Mouse (Mus musculus) fat pad, adult 2 months (tissue): ENCODE results near the gene Srp54c.
"Not testable (repeated sequence)": the region's sequence is repeated elsewhere in the genome, so short reads cannot be mapped to it uniquely, and the experiment has no call there.

Experiments
- DNase-seq: peaks from one replicate; pipeline ENCODE4 v3.0.0-alpha.2; 2011; ENCODE audit warnings: low read depth, low spot score; ENCODE audit errors: extremely low read depth

The Srp54c gene

DNA sequence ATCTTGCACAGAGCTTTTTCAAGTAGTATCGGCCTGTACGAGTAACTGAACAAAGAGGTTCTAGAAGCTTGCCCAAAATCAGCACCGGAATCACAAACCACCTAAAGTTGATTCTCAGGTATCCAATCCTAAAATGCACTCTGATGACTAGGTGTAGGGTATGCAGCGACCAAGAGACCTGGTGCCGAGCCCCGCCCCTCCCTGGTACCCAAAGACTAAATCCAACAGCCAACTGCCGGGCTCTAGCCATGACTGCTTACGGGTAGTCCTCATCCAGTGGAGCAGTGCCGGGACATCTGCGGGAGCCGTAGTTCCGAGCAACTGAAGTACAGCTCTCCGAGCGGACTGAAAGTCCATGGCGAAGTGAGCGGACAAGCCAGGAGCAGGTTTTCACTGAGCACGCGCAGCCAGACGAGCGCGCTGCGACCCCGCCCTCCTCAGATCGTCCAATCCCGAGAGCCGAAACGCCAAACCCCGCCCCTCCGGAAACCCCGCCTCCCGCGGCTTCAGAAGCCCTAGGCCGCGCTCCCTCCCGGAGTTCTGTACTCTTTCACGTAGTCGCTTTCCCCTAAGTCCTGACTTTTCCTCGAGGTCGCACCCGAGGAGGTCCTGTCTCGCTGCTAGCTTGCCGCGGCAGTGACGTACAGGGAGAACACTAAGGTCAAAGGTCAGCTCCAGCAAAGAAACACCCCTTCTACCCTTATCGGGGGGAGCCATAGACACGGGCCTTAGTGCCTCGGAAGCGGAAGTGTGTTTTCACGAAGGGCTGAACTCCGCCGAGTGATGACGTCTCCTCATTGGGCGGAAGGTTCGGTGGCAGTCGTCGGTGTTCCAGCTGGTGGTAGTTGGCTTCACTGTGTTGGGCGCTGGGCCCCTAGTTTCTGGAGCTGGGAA lies at the start of gene Srp54c:
Srp54c (plus strand) TSS at position 543 of the 894 bp plus-strand sequence.
- DNase-seq, result not testable (repeated sequence)

DNA sequence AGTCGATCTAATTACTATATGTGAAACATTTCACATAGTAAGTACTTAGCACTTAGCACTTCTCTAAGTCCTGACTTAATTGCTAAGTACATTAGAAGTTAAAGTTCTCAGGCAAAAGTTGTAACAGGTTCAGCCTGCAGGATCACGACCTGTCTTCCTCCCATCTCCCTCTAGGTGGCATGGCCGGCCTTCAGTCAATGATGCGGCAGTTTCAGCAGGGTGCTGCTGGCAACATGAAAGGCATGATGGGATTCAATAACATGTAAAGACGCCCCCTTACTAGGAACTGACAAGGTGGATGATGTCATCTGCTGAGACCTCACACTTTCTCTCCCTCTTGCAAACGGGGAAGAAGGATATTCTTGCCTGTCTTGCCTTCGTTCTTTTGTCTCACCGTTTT lies 42.3 kb upstream of the Srp54c start:
- not testable (repeated sequence) for DNase-seq

DNA sequence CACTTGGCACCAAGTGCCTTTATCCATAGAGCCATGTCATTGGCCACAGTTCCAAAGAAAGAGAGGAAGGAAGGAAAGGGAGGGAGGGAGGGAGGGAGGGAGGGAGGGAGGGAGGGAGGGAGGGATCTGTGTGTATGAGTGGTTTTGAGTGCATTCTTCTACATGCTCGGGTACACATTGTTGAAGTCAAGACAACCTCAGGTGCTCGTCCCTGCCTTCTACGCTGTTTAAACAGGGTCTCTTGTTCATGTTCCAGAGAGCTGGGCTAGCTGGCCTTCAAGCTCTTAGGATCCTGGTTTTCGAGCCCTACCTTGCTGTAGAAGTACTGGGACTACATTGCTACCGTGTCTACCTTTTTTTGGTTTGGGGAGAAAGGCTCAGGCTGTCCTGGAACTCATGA lies 40.8 kb upstream of the Srp54c start:
- not testable (repeated sequence) for DNase-seq

DNA sequence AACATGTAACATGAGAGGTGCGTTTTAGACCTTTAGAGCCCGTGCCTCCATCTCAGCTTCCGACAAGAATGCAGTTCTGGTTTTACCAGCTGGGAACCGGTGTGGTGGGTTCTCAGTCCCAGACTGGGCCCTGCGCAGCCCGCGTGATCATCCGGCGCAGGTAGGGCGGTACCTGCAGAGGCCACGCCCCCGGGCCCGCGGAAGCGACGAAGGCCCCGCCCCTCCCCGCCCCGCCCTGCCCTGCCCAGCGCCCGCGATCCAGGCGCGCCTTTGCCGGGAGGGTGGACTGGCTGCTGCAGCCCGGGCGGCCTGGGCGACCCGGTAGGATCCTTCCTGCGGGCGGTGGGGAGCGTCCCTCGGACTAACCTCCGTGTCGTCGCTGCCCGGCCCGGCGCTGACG lies 30.7 kb upstream of the Srp54c start, which contains the start of gene 1700047I17Rik2:
1700047I17Rik2 (plus strand) TSS at position 287 of the 400 bp plus-strand sequence.
- not testable (repeated sequence) for DNase-seq

DNA sequence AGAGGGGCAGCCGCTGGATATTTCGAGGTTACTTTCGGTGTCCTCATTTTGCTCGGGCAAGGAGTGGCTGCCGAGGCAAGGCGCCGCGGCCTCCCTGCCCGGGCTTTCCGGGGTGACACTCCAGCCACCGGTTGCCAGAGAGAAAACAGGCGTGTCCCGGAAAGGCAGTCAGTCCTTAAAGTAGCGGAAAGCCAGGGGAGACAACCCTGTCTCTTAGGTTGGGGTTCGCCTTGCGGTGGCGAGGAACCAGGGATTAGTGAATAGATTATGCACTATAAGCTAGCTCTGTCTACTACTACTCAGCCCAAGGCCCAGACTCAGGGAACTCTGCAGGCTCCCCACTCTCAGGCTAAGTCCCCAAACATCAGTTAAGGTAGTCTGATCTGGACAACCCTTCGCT lies 30.2 kb upstream of the Srp54c start:
- not testable (repeated sequence) for DNase-seq

DNA sequence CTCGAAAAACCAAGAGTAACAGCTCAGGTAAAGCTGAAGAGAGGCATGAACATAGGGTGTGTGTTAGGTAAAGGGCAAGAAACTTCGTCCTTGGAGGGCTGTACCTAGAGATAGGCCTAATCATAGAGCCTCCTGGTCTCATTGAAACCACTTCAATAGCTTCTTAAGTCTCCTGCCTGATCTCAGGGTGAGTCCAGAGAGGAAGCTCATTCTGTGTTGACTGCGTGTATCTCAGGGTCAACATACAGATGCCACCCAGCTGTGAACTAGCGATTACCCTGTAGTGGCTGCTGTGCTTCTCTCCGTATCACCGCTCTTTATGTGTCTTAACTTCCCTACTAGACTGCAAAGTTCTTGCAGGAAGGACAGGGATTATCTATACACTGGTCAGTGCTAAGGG lies 17.0 kb upstream of the Srp54c start:
- DNase-seq, result not testable (repeated sequence)

DNA sequence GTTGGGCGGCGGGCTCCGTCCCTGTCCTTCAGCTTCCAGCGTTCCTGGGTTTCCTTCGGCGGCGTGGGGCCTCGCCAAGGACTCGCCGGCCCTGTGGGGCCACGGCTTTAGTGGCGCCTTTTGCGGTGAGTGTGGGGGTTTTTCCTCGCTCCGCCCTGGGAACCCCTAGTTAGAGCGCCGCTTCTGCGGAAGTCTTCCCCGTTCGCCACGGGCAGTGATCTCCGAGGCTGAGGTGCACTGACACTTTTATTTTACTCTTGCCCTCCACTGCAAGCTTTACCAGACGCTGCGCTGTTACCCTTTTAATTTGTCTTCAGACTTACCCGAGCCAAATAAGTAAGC lies 523 bp downstream of the Srp54c start:
- not testable (repeated sequence) for DNase-seq

DNA sequence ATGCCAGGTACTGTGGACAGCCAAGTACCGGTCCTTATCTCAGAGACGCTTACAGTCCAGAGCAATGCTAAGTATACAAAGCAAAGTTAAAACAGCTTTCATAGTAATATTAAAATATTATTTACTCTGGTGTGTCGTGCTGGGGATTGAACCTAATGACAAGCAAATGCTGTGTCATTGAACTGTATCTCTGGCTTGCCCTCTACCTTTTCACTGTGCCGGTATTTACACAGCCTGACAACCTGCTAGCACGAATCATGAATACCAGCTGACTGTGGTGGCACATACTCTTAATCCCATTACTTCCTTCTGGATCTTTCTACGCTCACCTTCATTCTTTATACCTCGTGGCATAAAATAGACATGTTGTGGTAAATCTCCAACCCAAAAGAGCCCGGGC lies 12.3 kb downstream of the Srp54c start:
- DNase-seq, result not testable (repeated sequence)

DNA sequence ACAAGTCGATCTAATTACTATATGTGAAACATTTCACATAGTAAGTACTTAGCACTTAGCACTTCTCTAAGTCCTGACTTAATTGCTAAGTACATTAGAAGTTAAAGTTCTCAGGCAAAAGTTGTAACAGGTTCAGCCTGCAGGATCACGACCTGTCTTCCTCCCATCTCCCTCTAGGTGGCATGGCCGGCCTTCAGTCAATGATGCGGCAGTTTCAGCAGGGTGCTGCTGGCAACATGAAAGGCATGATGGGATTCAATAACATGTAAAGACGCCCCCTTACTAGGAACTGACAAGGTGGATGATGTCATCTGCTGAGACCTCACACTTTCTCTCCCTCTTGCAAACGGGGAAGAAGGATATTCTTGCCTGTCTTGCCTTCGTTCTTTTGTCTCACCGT lies 32.0 kb downstream of the Srp54c start:
- DNase-seq, result not testable (repeated sequence)

DNA sequence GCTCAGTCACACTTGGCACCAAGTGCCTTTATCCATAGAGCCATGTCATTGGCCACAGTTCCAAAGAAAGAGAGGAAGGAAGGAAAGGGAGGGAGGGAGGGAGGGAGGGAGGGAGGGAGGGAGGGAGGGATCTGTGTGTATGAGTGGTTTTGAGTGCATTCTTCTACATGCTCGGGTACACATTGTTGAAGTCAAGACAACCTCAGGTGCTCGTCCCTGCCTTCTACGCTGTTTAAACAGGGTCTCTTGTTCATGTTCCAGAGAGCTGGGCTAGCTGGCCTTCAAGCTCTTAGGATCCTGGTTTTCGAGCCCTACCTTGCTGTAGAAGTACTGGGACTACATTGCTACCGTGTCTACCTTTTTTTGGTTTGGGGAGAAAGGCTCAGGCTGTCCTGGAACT lies 33.4 kb downstream of the Srp54c start:
- DNase-seq, result not testable (repeated sequence)

DNA sequence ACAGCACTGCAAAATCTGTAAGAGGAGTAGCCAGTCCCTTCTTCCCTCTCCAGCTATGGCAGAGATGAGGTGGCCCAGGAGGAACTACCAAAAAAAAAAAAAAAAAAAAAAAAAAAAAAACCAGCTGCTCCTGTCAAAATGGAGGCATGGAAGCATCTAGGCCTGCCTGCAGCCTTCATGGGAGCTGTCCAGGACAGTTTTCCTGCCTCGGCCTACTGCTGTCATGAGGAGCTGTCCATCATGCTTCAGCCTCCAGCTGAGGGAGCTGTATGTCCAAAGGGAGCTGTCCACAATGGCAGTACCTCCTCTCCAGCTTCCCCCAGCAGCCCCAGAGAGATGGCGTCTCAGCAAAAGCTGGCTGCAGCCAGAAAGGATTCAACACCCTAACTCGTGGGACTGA lies 42.3 kb downstream of the Srp54c start:
- no peak for DNase-seq

DNA sequence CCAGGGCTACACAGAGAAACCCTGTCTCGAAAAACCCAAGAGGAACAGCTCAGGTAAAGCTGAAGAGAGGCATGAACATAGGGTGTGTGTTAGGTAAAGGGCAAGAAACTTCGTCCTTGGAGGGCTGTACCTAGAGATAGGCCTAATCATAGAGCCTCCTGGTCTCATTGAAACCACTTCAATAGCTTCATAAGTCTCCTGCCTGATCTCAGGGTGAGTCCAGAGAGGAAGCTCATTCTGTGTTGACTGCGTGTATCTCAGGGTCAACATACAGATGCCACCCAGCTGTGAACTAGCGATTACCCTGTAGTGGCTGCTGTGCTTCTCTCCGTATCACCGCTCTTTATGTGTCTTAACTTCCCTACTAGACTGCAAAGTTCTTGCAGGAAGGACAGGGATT lies 47.6 kb downstream of the Srp54c start:
- DNase-seq, result not testable (repeated sequence)

DNA sequence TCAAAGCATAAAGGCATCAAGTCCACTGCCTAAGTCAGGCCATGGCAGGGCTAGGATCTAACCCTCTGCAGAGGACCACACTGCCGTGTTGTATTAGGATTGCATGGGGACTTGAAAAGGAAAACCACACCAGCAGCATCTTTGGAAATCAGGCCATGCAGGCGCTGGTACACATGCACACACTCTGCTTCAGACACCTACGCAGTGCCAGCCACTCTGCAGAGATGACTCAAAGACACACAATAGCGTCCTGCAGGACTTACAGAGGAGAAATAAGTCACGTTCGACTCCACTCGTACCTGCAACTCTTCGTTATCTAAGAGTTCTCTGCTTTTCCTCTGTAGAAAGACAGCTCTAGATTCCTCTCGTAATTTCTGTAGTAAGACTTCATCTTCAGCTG lies 68.1 kb downstream of the Srp54c start:
- no peak for DNase-seq

DNA sequence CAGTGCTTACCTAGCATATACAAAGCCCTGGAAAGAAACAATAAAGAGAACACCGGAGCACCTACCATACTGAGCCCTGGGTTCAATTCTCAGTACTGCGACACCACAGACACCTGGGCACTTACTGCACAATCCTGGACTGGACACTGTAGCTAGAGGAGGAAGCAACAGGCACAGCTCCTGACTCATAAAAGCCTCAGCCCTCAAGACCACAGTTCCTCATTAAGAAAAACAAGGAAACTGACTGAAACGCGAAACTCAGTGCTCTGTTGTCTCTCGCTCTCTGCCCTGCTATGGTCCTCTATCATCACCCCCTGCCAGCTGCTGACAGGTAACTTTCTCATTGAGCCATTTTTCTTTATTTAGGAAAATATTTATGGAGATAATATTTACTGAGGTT lies 69.4 kb downstream of the Srp54c start, which contains the start of gene 1110008L16Rik:
1110008L16Rik (plus strand) TSS at position 242 of the 400 bp plus-strand sequence.
- DNase-seq, result no peak

DNA sequence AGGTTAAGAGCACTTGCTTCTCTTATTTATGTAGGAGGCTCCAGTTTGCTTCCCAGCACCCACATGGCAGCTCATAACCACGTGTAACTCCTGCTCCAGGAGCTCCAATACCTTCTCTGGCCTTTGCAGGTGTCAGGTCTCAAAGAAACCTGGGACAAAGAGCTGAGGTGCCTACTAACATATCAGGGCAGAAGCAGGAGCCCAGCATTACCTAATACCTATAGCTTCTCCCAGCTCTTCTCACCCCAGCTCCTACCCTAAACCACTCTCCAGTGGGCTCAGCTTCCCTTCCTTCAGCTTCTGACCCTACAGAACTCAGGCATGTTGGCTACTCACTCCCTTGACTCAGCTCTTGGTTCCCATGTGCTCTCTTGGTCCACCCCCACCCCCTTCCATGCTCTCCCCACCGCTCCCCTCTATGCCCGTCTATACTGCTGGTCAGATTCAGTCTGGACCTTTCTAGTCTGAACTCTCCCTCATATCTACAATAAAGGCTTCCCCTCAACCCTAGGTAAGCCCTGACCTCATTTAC lies 70.9 kb downstream of the Srp54c start:
- DNase-seq, result no peak

DNA sequence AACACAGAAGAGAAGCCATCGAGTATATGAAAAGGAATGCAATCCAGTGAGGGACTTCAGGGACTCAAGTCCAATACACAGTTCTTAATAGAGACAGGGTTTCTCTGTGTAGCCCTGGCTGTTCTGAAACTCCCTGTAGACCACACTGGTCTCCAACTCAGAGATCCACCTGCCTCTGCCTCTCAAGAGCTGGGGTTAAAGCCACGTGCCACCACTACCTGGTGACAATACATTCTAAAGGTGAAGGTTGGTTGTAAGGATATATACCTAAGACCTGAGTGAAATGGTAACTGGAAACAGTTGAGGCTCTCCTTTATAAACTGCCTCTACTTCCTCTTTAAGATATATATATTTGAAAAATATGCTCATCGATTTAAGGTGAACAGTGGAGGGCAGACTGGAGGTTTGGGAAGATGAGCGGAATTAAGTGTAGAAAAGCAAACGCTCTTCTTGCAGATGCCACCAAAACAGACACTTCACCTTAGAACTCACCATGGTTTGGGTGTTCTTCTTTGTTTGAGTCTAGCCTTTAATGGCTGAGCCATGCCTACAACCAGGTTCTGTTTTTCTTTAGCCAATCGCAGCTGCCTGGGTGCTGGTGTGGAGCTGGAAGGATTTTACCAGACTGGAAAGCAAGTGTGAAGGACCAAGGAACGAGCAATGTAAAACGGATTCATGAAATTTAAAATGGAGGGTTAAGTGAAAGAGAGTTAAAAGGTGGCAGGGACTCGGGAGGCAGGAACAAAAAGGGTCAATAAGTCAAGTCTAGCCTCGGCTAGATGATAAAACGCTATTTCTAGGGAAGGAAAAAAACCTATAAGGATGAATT lies 71.7 kb downstream of the Srp54c start:
- no peak for DNase-seq

DNA sequence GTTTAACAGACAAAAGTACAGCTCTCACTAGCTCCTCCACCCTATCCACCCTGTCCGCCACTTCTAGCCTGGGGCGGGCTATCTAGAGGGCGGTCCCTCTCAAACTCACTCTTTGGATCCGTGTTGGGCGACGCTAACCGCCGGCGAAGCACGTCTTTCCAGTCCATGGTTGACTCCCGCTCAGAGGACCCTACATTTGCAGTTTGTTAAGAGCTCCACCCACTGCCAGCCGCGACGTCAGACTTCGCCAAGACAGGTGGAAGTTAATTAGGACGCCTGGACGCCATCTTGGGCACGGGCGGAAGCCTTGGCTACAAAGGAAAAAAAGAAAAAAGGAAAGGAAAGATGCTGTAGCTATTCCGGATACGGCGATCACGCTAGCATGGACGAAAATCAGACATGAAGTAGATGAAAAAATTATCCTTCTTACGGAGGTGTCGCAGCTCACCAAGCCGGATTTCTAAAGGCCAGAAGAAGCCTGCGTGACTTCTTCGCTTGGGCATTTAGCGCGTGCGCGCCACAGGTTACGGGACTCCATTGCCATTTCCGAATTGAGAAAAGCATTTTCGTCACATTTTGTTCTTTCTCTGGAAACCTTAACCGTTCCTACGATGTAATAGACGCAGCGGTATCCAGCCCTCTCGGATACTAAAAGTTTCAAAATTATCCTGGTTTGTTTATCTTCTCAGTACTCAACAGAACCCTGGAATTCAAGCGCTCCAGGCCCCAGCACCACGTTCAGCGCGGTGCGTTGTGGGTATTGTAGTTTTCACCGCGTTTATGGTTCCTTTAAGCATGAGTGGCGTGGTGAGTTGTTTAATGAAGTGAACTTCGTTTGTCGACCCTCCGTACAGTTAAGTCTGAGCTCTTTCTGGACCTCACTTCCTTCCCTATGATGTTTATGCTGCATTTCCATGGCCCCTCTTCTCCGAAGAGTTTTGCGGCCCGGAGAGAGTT lies 72.8 kb downstream of the Srp54c start, which contains the start of gene Ppp2r3c:
Ppp2r3c (minus strand) TSS at position 514 of the 957 bp plus-strand sequence.
- DNase-seq, result peak; percentile 71

DNA sequence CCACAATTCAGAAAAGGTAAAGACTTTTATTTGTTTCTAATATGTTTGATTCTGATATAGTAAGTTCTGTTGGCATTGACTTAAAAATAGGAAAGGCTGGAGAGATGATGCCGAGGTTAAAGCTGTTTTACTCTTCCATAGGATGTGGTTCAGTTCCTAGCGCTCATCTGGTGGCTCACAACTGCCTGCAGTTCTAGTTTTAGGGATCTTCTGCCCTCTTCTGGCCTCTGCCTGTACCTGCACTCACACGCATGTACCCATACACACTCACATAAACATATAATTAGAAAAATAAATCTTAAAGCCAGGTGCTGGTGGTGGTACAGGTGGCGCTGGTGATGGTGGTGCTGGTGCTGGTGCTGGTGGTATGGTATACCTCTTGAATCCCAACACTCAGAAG lies 76.4 kb downstream of the Srp54c start:
- DNase-seq, result no peak

DNA sequence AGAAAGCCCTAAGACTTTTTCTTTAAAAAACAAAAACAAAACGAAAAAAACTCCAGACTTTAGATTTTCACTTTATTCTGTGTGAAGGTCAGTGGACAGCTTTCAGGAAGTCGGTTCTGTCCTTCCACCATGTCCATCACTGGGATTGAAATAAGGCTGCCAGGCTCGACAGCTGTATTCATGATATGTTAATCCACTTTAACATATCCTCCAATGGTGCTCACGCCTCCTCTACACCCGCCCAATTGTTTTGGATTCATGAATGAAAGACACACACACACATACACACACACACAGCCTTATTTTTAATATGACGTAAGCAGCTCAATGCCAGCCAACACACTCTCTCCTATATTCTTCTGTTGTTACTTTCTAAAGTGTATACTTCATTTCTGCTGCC lies 77.6 kb downstream of the Srp54c start:
- DNase-seq, result no peak

DNA sequence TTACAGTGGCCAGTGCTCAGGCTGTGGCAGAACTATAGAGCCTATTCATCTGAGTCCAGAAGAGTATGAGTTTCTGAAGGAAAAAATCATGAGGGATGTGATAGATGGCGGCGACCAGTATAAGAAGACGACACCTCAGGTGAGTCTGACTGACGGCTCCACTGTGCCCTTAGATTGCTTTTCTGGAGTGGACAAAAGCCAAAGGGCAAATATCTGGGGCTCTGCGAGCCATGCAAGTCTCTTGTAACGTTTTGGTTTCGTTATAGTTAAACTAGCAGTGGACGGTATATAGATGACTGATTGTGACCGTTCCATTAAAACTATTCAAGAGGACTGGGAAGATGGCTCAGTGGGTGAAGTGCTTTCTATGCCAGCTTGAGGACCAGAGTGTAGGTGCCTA lies 78.8 kb downstream of the Srp54c start:
- no peak for DNase-seq
